Mouse (Mus musculus) gastrocnemius, adult 2 months (tissue): ENCODE measurements around the gene Commd1. TPM values are rescaled to one million over a fixed set of nuclear protein-coding genes. Genes with fewer than 3 reads are reported as not detected.

Experiments
- DNase-seq: peaks from one replicate; pipeline ENCODE4 v3.0.0; 2022
- H3K27ac ChIP-seq: fragments of 200-600 bp; 2 replicates; pipeline ENCODE4 v1.8.1; 2022; ENCODE audit warnings: mild to moderate bottlenecking
- H3K4me3 ChIP-seq: fragments of 200-600 bp; 2 replicates; pipeline ENCODE4 v1.8.1; 2022; ENCODE audit warnings: mild to moderate bottlenecking, moderate library complexity
- CTCF ChIP-seq: fragments of 200-600 bp; IDR thresholded peaks from 2 replicates; pipeline ENCODE4 v1.8.1; 2022; ENCODE audit warnings: antibody characterized with exemption, mild to moderate bottlenecking, moderate library complexity
- intact Hi-C: fragments of 180-260 bp; cut with DNase I; formaldehyde crosslinking; loops from one replicate; pipeline ENCODE4 v1.15.1; 2025
- total RNA-seq, 2 experiments: library from RNA; stranded (reverse); gene quantifications; 2 replicates each; pipeline ENCODE4 v1.2.3; 2021

The Commd1 gene
- total RNA-seq, 2 experiments from 2014 or later, result 89.3 to 105 TPM

DNA sequence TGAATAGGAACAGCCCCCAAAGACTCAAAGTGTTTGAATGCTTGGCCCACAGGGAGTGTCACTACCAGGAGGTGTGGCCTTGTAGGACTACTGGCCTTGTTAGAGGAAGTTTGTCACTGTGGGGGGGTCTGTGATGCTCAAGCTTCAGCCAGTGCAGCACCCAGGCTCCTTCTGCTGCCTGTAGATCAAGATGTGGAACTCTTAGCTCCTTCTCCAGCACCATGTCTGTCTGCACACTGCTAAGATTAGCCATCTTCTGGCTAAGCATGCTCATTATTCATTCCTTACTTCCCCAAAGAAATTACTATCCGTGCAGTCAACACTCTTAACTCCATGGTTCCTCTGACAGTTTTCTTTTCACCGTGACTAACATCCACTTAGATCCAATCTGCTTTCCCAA, 52.1 kb downstream of the Commd1 start:
- no peak for DNase-seq
- intact Hi-C loops, result no loop called here
- Histone ChIP-seq H3K4me3 (no peak overlapping the region), H3K27ac (no peak overlapping the region)
- TF ChIP-seq CTCF, result no peak

- no peak overlapping the region for H3K27ac ChIP-seq
- TF ChIP-seq CTCF, result no peak
- intact Hi-C loops, result no loop called here
- no peak for DNase-seq
- H3K4me3 ChIP-seq, result no peak overlapping the region
Measured at GRCm38 (mm10) chr11:22928586-22929169, 53.5 kb downstream of the Commd1 start.

- Histone ChIP-seq H3K4me3 (no peak overlapping the region), H3K27ac (no peak overlapping the region)
- intact Hi-C loops, result no loop called here
- no peak for DNase-seq
- TF ChIP-seq CTCF, result no peak
Measured at GRCm38 (mm10) chr11:22923606-22924005, 58.6 kb downstream of the Commd1 start.

- intact Hi-C loops, result no loop called here
- Histone ChIP-seq H3K4me3 (no peak overlapping the region), H3K27ac (no peak overlapping the region)
- TF ChIP-seq CTCF, result no peak
- DNase-seq, result no peak
Measured at GRCm38 (mm10) chr11:22922546-22922945, 59.6 kb downstream of the Commd1 start.

DNA sequence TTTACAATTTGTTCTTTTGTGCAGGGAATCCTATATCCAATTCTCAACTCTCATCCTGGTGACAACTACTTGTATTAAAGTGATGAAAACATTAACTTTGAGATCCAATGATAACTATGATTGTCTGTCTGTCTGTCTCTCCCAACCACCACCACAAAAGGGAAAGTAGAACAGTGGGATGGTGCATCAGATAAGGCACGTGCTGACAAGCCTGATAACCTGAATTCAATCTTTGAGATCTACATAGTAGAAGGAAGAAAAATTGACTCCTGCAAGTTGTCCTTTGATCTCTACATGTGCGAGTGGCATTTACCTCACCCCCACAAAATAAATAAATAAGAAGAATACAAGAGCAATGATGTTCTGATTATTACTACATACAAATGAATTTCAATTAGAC, 62.8 kb downstream of the Commd1 start:
- intact Hi-C loops, result no loop called here
- no peak for DNase-seq
- H3K27ac ChIP-seq, result no peak overlapping the region
- H3K4me3 ChIP-seq, result no peak overlapping the region
- no peak for TF ChIP-seq CTCF

DNA sequence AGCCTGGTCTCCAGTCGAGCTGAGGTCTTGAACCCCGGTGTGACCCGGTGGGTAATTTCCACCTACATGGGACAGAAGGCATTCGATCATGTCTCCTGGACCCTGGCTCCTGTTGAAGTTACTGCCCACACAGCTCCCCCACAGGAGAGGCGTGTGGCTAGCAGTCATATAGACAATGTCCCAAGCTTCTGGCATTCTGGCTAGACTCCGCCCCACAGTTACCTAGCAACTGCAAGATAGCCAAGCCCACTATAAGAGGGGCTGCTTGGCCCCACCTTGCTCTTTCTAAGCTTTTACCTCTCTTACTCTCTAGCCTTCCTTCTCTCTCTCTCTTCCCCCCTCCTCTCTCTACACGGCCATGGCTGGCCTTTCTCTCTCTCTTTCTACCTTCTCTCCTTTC, 64.4 kb downstream of the Commd1 start:
- DNase-seq, result no peak
- intact Hi-C loops, result no loop called here
- TF ChIP-seq CTCF, result no peak
- no peak overlapping the region for H3K27ac ChIP-seq
- H3K4me3 ChIP-seq, result no peak overlapping the region

DNA sequence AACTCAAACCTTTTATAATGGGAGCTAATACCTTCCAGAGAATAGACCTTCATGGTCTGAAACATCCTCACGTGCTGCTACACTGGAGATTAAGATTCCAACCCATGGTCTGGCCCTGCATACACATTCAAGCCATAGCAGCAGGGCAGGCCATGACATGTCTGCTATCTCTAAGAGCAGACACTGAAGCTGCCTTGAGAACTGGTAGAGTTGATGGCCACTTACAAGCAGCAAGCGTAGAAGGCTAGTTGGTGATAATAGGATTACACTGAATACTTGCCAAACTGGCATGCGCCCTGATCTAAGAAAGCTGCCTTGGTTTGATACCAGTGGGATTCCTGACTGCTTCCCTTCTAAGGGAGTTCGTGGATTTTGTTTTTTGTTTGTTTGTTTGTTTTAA, 68.4 kb downstream of the Commd1 start:
- intact Hi-C loops, result no loop called here
- no peak for DNase-seq
- no peak overlapping the region for H3K27ac ChIP-seq
- no peak for TF ChIP-seq CTCF
- no peak overlapping the region for H3K4me3 ChIP-seq

- no peak for DNase-seq
- intact Hi-C loops, result no loop called here
- H3K4me3 ChIP-seq, result no peak overlapping the region
- TF ChIP-seq CTCF, result no peak
- no peak overlapping the region for H3K27ac ChIP-seq
Measured at GRCm38 (mm10) chr11:22911831-22912230, 70.4 kb downstream of the Commd1 start.

GRCm38 (mm10) chr11:22906453-22906865, 75.7 kb downstream of the Commd1 start:
- H3K27ac ChIP-seq, result peak overlapping the region; percentile 20; the same call in 1 of the 2 replicates

DNA sequence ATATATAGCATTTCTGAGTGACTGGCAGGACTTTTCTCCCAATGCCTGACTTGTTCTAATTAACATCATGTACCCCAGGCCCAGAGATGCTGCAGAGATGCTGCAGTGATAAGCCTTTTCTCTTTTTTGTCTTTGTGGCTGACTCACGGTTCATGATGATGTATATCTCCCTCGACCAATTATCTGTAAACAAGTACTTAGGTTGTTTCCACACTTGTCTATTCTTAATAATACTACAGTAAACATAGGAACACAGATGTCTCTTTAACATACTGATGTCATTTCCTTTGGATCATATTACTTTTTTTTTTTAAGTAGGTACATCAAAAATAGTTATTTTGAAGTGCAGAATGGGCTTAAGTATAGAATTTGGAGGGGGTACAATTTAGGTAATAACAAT, 79.3 kb downstream of the Commd1 start:
- TF ChIP-seq CTCF, result no peak
- intact Hi-C loops, result no loop called here
- DNase-seq, result no peak
- no peak overlapping the region for H3K4me3 ChIP-seq
- H3K27ac ChIP-seq, result no peak overlapping the region

More at GRCm38 (mm10) chr11:22906453-22906865, 75.7 kb downstream of the Commd1 start:
- intact Hi-C loops, result no loop called here
- no peak for DNase-seq
- no peak overlapping the region for H3K4me3 ChIP-seq
- no peak for TF ChIP-seq CTCF

DNA sequence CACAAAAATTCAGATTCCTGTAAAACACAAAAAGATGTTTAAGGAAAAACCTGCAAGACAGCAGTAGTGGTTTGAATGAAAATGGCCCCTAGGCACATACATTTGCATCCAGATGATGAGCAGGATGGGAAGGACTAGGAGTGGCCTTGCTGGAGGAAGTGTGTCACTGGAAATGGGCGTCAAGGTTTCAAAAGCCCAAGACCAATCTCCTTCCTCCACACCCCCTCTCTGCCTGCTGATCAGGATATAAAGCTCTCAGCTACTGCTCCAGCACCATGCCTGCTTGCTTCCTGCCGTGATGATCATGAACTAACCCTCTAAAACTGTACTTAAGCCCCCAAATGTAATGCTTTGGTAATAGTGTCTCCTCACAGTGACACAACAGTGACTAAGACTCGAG, 82.1 kb downstream of the Commd1 start:
- DNase-seq, result no peak
- Histone ChIP-seq H3K27ac (no peak overlapping the region), H3K4me3 (no peak overlapping the region)
- intact Hi-C loops, result no loop called here
- TF ChIP-seq CTCF, result no peak

GRCm38 (mm10) chr11:22897642-22898041, 84.5 kb downstream of the Commd1 start:
- intact Hi-C loops, result no loop called here
- no peak for TF ChIP-seq CTCF
- no peak overlapping the region for H3K4me3 ChIP-seq
- DNase-seq, result no peak
- no peak overlapping the region for H3K27ac ChIP-seq

- DNase-seq, result no peak
- H3K27ac ChIP-seq, result no peak overlapping the region
- intact Hi-C loops, result no loop called here
Measured at GRCm38 (mm10) chr11:22897127-22897526, 85.1 kb downstream of the Commd1 start.

GRCm38 (mm10) chr11:22893075-22893474, 89.1 kb downstream of the Commd1 start:
- TF ChIP-seq CTCF, result no peak
- H3K4me3 ChIP-seq, result no peak overlapping the region
- no peak overlapping the region for H3K27ac ChIP-seq
- DNase-seq, result no peak
- intact Hi-C loops, result no loop called here

More at GRCm38 (mm10) chr11:22897127-22897526, 85.1 kb downstream of the Commd1 start:
- no peak overlapping the region for H3K4me3 ChIP-seq
- TF ChIP-seq CTCF, result no peak
